Mouse (Mus musculus): ENCODE measurements around the gene Golt1b. TPM values are rescaled to one million over a fixed set of nuclear protein-coding genes. Genes with fewer than 3 reads are reported as not detected.

Gene Golt1b
- polyA plus RNA-seq, 1 experiment from 2014 or later = 56.6 TPM

DNA sequence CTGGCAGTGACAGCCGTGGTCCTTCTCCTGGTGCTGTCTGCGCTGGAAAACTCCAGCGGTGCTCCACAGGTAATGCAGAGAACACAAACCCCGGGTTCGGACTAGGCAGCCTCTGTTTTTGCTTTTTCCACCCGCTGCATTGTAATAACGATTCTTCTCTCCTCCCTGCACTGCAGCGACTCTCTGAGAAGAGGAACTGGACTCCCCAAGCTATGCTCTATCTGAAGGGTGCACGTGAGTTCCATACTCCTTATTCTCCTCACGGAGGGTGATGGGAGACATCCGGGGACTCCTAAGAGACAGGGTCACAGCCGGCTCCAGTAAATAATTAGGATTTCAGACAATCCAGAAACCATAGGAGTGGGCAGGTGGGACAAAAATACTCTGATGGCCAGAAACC, 26.8 kb downstream of the Golt1b start:
- ATAC-seq (no peak), DNase-seq (ENCODE audit: low spot score) (no peak)
- no peak for TF ChIP-seq EP300 (IDR thresholded peaks at IDR 0.05)
- TF ChIP-seq CTCF (IDR thresholded peaks at IDR 0.05) = no peak
- H3K4me3 ChIP-seq (ENCODE audit: low read depth, low read length) = no peak overlapping the region
- H3K27me3 ChIP-seq (replicated peaks; ENCODE audit: insufficient read depth, low read length) = no peaks in the 10 kb centered on the region
- no peak overlapping the region for H3K4me2 ChIP-seq (replicated peaks; ENCODE audit: low read depth, low read length)
- no peak overlapping the region for H3K27ac ChIP-seq (ENCODE audit: low read length)
- no peaks in the 10 kb centered on the region for H3K9me3 ChIP-seq (ENCODE audit: low read length)
- peaks cover 3% of the 10 kb centered on the region; the same call in 1 of the 2 replicates for H3K4me1 ChIP-seq (ENCODE audit: insufficient read depth, low read depth, low read length)
- H3K36me3 ChIP-seq (ENCODE audit: insufficient read depth, low read length) = no peaks in the 10 kb centered on the region
- no peak overlapping the region for H3K9ac ChIP-seq (replicated peaks; ENCODE audit: low read depth)
- 20% methylated on average over 12 of the region's 12 CpGs for WGBS

- WGBS = 1% methylated on average over 22 of the region's 24 CpGs
- H3K4me1 ChIP-seq (ENCODE audit: insufficient read depth, low read depth, low read length) = peaks cover 3% of the 10 kb centered on the region; the same call in 1 of the 2 replicates
- DNase-seq (ENCODE audit: low spot score) = no peak
- no peaks in the 10 kb centered on the region for H3K36me3 ChIP-seq (ENCODE audit: insufficient read depth, low read length)
- H3K4me3 ChIP-seq (ENCODE audit: low read depth, low read length) = no peak overlapping the region
- H3K27me3 ChIP-seq (replicated peaks; ENCODE audit: insufficient read depth, low read length) = no peaks in the 10 kb centered on the region
- no peak overlapping the region for H3K9ac ChIP-seq (replicated peaks; ENCODE audit: low read depth)
- ATAC-seq = no peak
- H3K27ac ChIP-seq (ENCODE audit: low read length) = no peak overlapping the region
- no peaks in the 10 kb centered on the region for H3K9me3 ChIP-seq (ENCODE audit: low read length)
- H3K4me2 ChIP-seq (replicated peaks; ENCODE audit: low read depth, low read length) = peak overlapping the region; percentile 33
- TF ChIP-seq CTCF (IDR thresholded peaks at IDR 0.05) = no peak
- TF ChIP-seq EP300 (IDR thresholded peaks at IDR 0.05) = no peak
Observed at GRCm38 (mm10) chr6:142414597-142414996, 27.6 kb downstream of the Golt1b start.

- TF ChIP-seq CTCF (IDR thresholded peaks at IDR 0.05) (no peak), EP300 (IDR thresholded peaks at IDR 0.05) (no peak)
- WGBS = 72% methylated on average over 7 of the region's 7 CpGs
Observed at GRCm38 (mm10) chr6:142424976-142425375, 38.0 kb downstream of the Golt1b start.

GRCm38 (mm10) chr6:142429072-142429471, 42.1 kb downstream of the Golt1b start:
- H3K36me3 ChIP-seq (ENCODE audit: insufficient read depth, low read length) = no peaks in the 10 kb centered on the region
- TF ChIP-seq EP300 (IDR thresholded peaks at IDR 0.05) (no peak), CTCF (IDR thresholded peaks at IDR 0.05) (no peak)
- no peak overlapping the region for H3K9ac ChIP-seq (replicated peaks; ENCODE audit: low read depth)
- no peaks in the 10 kb centered on the region for H3K4me1 ChIP-seq (ENCODE audit: insufficient read depth, low read depth, low read length)
- no peaks in the 10 kb centered on the region for H3K27me3 ChIP-seq (replicated peaks; ENCODE audit: insufficient read depth, low read length)
- no peak overlapping the region for H3K4me2 ChIP-seq (replicated peaks; ENCODE audit: low read depth, low read length)
- DNase-seq (ENCODE audit: low spot score) = no peak
- no peak overlapping the region for H3K4me3 ChIP-seq (ENCODE audit: low read depth, low read length)
- H3K9me3 ChIP-seq (ENCODE audit: low read length) = no peaks in the 10 kb centered on the region
- no peak for ATAC-seq
- H3K27ac ChIP-seq (ENCODE audit: low read length) = no peak overlapping the region

More at GRCm38 (mm10) chr6:142424976-142425375, 38.0 kb downstream of the Golt1b start:
- H3K9ac ChIP-seq (replicated peaks; ENCODE audit: low read depth) = no peak overlapping the region
- no peaks in the 10 kb centered on the region for H3K36me3 ChIP-seq (ENCODE audit: insufficient read depth, low read length)
- H3K27me3 ChIP-seq (replicated peaks; ENCODE audit: insufficient read depth, low read length) = no peaks in the 10 kb centered on the region
- no peak overlapping the region for H3K4me3 ChIP-seq (ENCODE audit: low read depth, low read length)
- ATAC-seq (no peak), DNase-seq (ENCODE audit: low spot score) (no peak)
- H3K9me3 ChIP-seq (ENCODE audit: low read length) = no peaks in the 10 kb centered on the region
- H3K4me1 ChIP-seq (ENCODE audit: insufficient read depth, low read depth, low read length) = no peaks in the 10 kb centered on the region
- no peak overlapping the region for H3K27ac ChIP-seq (ENCODE audit: low read length)
- no peak overlapping the region for H3K4me2 ChIP-seq (replicated peaks; ENCODE audit: low read depth, low read length)

DNA sequence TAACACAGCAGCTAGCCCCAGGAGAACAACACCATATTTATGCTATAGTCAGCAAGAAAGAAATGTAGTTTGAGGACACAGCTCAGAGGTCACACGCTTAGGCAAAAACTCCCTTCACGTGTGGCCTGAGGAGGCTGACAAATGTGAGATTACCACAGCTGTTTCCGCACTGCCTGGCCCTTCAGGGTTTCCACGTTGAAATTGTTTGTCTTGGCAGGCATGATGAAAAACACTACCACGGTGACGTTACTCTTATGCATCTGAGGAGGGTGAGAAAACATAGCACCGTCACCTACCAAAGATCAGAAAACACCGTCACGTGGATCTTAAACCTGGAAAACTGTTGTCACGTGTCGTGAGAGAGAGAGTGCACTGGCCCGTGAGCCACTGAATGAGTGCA, 64.4 kb downstream of the Golt1b start:
- ATAC-seq (no peak), DNase-seq (ENCODE audit: low spot score) (peak; percentile 6)
- H3K27ac ChIP-seq (ENCODE audit: low read length) = no peak overlapping the region
- no peaks in the 10 kb centered on the region for H3K36me3 ChIP-seq (ENCODE audit: insufficient read depth, low read length)
- 49% methylated on average over 12 of the region's 12 CpGs for WGBS
- H3K4me1 ChIP-seq (ENCODE audit: insufficient read depth, low read depth, low read length) = no peaks in the 10 kb centered on the region
- no peak overlapping the region for H3K4me2 ChIP-seq (replicated peaks; ENCODE audit: low read depth, low read length)
- H3K4me3 ChIP-seq (ENCODE audit: low read depth, low read length) = no peak overlapping the region
- TF ChIP-seq CTCF (IDR thresholded peaks at IDR 0.05) (no peak), EP300 (IDR thresholded peaks at IDR 0.05) (no peak)
- H3K9me3 ChIP-seq (ENCODE audit: low read length) = no peaks in the 10 kb centered on the region
- H3K27me3 ChIP-seq (replicated peaks; ENCODE audit: insufficient read depth, low read length) = no peaks in the 10 kb centered on the region
- H3K9ac ChIP-seq (replicated peaks; ENCODE audit: low read depth) = no peak overlapping the region

- Histone ChIP-seq H3K4me1 (ENCODE audit: insufficient read depth, low read depth, low read length) (no peaks in the 10 kb centered on the region), H3K9me3 (ENCODE audit: low read length) (no peaks in the 10 kb centered on the region), H3K27ac (ENCODE audit: low read length) (no peak overlapping the region), H3K36me3 (ENCODE audit: insufficient read depth, low read length) (no peaks in the 10 kb centered on the region), H3K4me3 (ENCODE audit: low read depth, low read length) (no peak overlapping the region), H3K27me3 (replicated peaks; ENCODE audit: insufficient read depth, low read length) (no peaks in the 10 kb centered on the region), H3K9ac (replicated peaks; ENCODE audit: low read depth) (no peak overlapping the region), H3K4me2 (replicated peaks; ENCODE audit: low read depth, low read length) (no peak overlapping the region)
- 69% methylated on average over 2 of the region's 2 CpGs for WGBS
- DNase-seq (ENCODE audit: low spot score) (no peak), ATAC-seq (no peak)
- no peak for TF ChIP-seq CTCF (IDR thresholded peaks at IDR 0.05)
- TF ChIP-seq EP300 (IDR thresholded peaks at IDR 0.05) = no peak
Observed at GRCm38 (mm10) chr6:142453311-142453710, 66.3 kb downstream of the Golt1b start.

Other genes starting within 250 kb of the Golt1b start
- gene Slco1a6, start 178.7 kb upstream of the Golt1b start, polyA plus RNA-seq (2015; fragmentation: Nextera tagmentation; extraction: Ambion mirVana) = not detected in 2 replicates
- gene Iapp, start 88.8 kb upstream of the Golt1b start, polyA plus RNA-seq (2015; fragmentation: Nextera tagmentation; extraction: Ambion mirVana) = 0.19 and 0.48 TPM in 2 replicates
- gene Slco1a5, start 64.2 kb upstream of the Golt1b start, polyA plus RNA-seq (2015; fragmentation: Nextera tagmentation; extraction: Ambion mirVana) = 0.26 and 0.39 TPM in 2 replicates
- gene Pyroxd1, start 41.6 kb upstream of the Golt1b start, polyA plus RNA-seq (2015; fragmentation: Nextera tagmentation; extraction: Ambion mirVana) = 16.1 and 18.0 TPM in 2 replicates
- gene Recql, start 134 bp upstream of the Golt1b start, polyA plus RNA-seq (2015; fragmentation: Nextera tagmentation; extraction: Ambion mirVana) = 12.4 and 15.4 TPM in 2 replicates
- gene Spx, start 26.2 kb downstream of the Golt1b start, polyA plus RNA-seq (2015; fragmentation: Nextera tagmentation; extraction: Ambion mirVana) = 0.38 and 0.43 TPM in 2 replicates
- not detected in 2 replicates for gene Gys2, start 85.9 kb downstream of the Golt1b start, polyA plus RNA-seq (2015; fragmentation: Nextera tagmentation; extraction: Ambion mirVana)
- 182 and 184 TPM in 2 replicates for gene Ldhb, start 120.7 kb downstream of the Golt1b start, polyA plus RNA-seq (2015; fragmentation: Nextera tagmentation; extraction: Ambion mirVana)
- gene Kcnj8, start 184.4 kb downstream of the Golt1b start, polyA plus RNA-seq (2015; fragmentation: Nextera tagmentation; extraction: Ambion mirVana) = 17.7 and 21.5 TPM in 2 replicates